Mouse (Mus musculus): ENCODE results near the gene Rlim. TPM values are rescaled to one million over a fixed set of nuclear protein-coding genes. Genes with fewer than 3 reads are reported as not detected.

The Rlim gene
- total and polyA plus RNA-seq, 3 experiments: 28.6 to 59.8 (median 30.3) TPM

- TF ChIP-seq TBP (conservative IDR thresholded peaks at IDR 0.05; ENCODE audit: low read depth, low read length): no peak
- no peak for TF ChIP-seq CHD1 (IDR thresholded peaks at IDR 0.05; ENCODE audit: low read depth, low read length)
- no peak for TF ChIP-seq NELFE (IDR thresholded peaks at IDR 0.05; ENCODE audit: low read depth, low read length)
- TF ChIP-seq KAT2A (IDR thresholded peaks at IDR 0.05; ENCODE audit: insufficient replicate concordance, low read length): no peak
- no peak for TF ChIP-seq RAD21 (IDR thresholded peaks at IDR 0.05; ENCODE audit: low read depth, low read length)
- no peak for TF ChIP-seq EP300 (IDR thresholded peaks at IDR 0.05; ENCODE audit: low read length)
- no peak for TF ChIP-seq ZNF384 (IDR thresholded peaks at IDR 0.05; ENCODE audit: low read depth, low read length)
- no peak for TF ChIP-seq JUN (IDR thresholded peaks at IDR 0.05; ENCODE audit: insufficient read depth, low read depth, low read length)
- TF ChIP-seq BHLHE40 (IDR thresholded peaks at IDR 0.05; ENCODE audit: low read depth, low read length): no peak
- no peak for TF ChIP-seq E2F4 (IDR thresholded peaks at IDR 0.05; ENCODE audit: insufficient replicate concordance, low read depth, low read length)
- Histone ChIP-seq H3K27ac (ENCODE audit: insufficient read depth, low read depth) (no peak overlapping the region), H3K4me2 (ENCODE audit: insufficient read depth, low read depth, poor library complexity, severe bottlenecking) (no peak overlapping the region), H3K9ac (ENCODE audit: insufficient read depth, low read depth) (no peak overlapping the region), H3K79me2 (replicated peaks; ENCODE audit: control insufficient read depth, extremely low read depth, insufficient read depth, poor library complexity, severe bottlenecking) (no peaks in the 10 kb centered on the region), H3K4me3 (replicated peaks in 1 of 3; ENCODE audit: low read depth in 2 of 3, low read length in 2 of 3, poor library complexity in 1 of 3) (no peak overlapping the region), H3K27me3 (replicated peaks) (no peaks in the 10 kb centered on the region), H3K4me1 (ENCODE audit: control insufficient read depth in 1 of 2, insufficient read depth in 2 of 2) (no peaks in the 10 kb centered on the region), H3K9me3 (replicated peaks; ENCODE audit: low read length) (no peaks in the 10 kb centered on the region), H3K36me3 (replicated peaks in 1 of 2; ENCODE audit: control insufficient read depth in 1 of 2, insufficient read depth in 1 of 2, low read length in 1 of 2) (no peaks in the 10 kb centered on the region)
- dilution Hi-C loops (cut with MboI; ENCODE audit: extremely low pct_ligation_motif_present, extremely low pct_unique_long_range_greater_than_20kb, low sequenced_read_pairs) (no loop called here), in situ Hi-C loops (cut with MboI; ENCODE audit: low pct_ligation_motif_present, low pct_unique_long_range_greater_than_20kb, low sequenced_read_pairs) (loop anchor here (25.0 kb wide), 1 partner anchor 235 kb away; no protein-coding TSS in a partner anchor)
- no peak for DNase-seq (ENCODE audit: extremely low read depth)
Measured at GRCm38 (mm10) chrX:103922436-103922835, 58.6 kb downstream of the Rlim start.

GRCm38 (mm10) chrX:103918954-103919353 lies 62.1 kb downstream of the Rlim start:
- H3K4me1 ChIP-seq (ENCODE audit: control insufficient read depth in 1 of 2, insufficient read depth in 2 of 2): no peaks in the 10 kb centered on the region
- in situ Hi-C loops (cut with MboI; ENCODE audit: low pct_ligation_motif_present, low pct_unique_long_range_greater_than_20kb, low sequenced_read_pairs): loop anchor here (25.0 kb wide), 1 partner anchor 232 kb away; no protein-coding TSS in a partner anchor
- H3K4me3 ChIP-seq (replicated peaks in 1 of 3; ENCODE audit: low read depth in 2 of 3, low read length in 2 of 3, poor library complexity in 1 of 3): no peak overlapping the region
- TF ChIP-seq IRF4 (IDR thresholded peaks at IDR 0.05; ENCODE audit: low read depth, low read length) (no peak), RAD21 (IDR thresholded peaks at IDR 0.05; ENCODE audit: low read depth, low read length) (peak; percentile 41), CTCF (conservative IDR thresholded peaks at IDR 0.05 in 1 of 2, IDR thresholded peaks at IDR 0.05 in 1 of 2; ENCODE audit: low read depth in 2 of 2, low read length in 2 of 2) (peak in 1 of 2 experiments; percentile 41; a peak in 2 of 4 replicates), SMC3 (IDR thresholded peaks at IDR 0.05; ENCODE audit: low read depth, low read length) (peak; percentile 29), ZC3H11A (IDR thresholded peaks at IDR 0.05; ENCODE audit: low read depth, low read length) (no peak)
- H3K27me3 ChIP-seq (replicated peaks): no peaks in the 10 kb centered on the region
- no peaks in the 10 kb centered on the region for H3K36me3 ChIP-seq (replicated peaks in 1 of 2; ENCODE audit: control insufficient read depth in 1 of 2, insufficient read depth in 1 of 2, low read length in 1 of 2)
- H3K9me3 ChIP-seq (replicated peaks; ENCODE audit: low read length): no peaks in the 10 kb centered on the region
- no peak overlapping the region for H3K27ac ChIP-seq (ENCODE audit: insufficient read depth, low read depth)
- dilution Hi-C loops (cut with MboI; ENCODE audit: extremely low pct_ligation_motif_present, extremely low pct_unique_long_range_greater_than_20kb, low sequenced_read_pairs): no loop called here
- no peaks in the 10 kb centered on the region for H3K79me2 ChIP-seq (replicated peaks; ENCODE audit: control insufficient read depth, extremely low read depth, insufficient read depth, poor library complexity, severe bottlenecking)
- H3K9ac ChIP-seq (ENCODE audit: insufficient read depth, low read depth): no peak overlapping the region
- H3K4me2 ChIP-seq (ENCODE audit: insufficient read depth, low read depth, poor library complexity, severe bottlenecking): no peak overlapping the region
- no peak for DNase-seq (ENCODE audit: extremely low read depth)

- TF ChIP-seq NRF1 (IDR thresholded peaks at IDR 0.05; ENCODE audit: low read depth, low read length): no peak
- peak; percentile 55 for TF ChIP-seq RAD21 (IDR thresholded peaks at IDR 0.05; ENCODE audit: low read depth, low read length)
- no peak for TF ChIP-seq RCOR1 (conservative IDR thresholded peaks at IDR 0.05; ENCODE audit: low read depth, low read length)
- peak; percentile 64 to 72 for TF ChIP-seq CTCF (conservative IDR thresholded peaks at IDR 0.05 in 1 of 2, IDR thresholded peaks at IDR 0.05 in 1 of 2; ENCODE audit: low read depth in 2 of 2, low read length in 2 of 2)
- no peak for TF ChIP-seq MYC (IDR thresholded peaks at IDR 0.05; ENCODE audit: low read depth, low read length)
- TF ChIP-seq SMC3 (IDR thresholded peaks at IDR 0.05; ENCODE audit: low read depth, low read length): peak; percentile 62
- in situ Hi-C loops (cut with MboI; ENCODE audit: low pct_ligation_motif_present, low pct_unique_long_range_greater_than_20kb, low sequenced_read_pairs) (loop anchor here (25.0 kb wide), 1 partner anchor 227 kb away; no protein-coding TSS in a partner anchor), dilution Hi-C loops (cut with MboI; ENCODE audit: extremely low pct_ligation_motif_present, extremely low pct_unique_long_range_greater_than_20kb, low sequenced_read_pairs) (no loop called here)
- DNase-seq (ENCODE audit: extremely low read depth): peak; percentile 60
- Histone ChIP-seq H3K27me3 (replicated peaks) (no peaks in the 10 kb centered on the region), H3K4me3 (replicated peaks in 1 of 3; ENCODE audit: low read depth in 2 of 3, low read length in 2 of 3, poor library complexity in 1 of 3) (no peak overlapping the region), H3K4me2 (ENCODE audit: insufficient read depth, low read depth, poor library complexity, severe bottlenecking) (no peak overlapping the region), H3K4me1 (ENCODE audit: control insufficient read depth in 1 of 2, insufficient read depth in 2 of 2) (no peaks in the 10 kb centered on the region), H3K9me3 (replicated peaks; ENCODE audit: low read length) (no peaks in the 10 kb centered on the region), H3K36me3 (replicated peaks in 1 of 2; ENCODE audit: control insufficient read depth in 1 of 2, insufficient read depth in 1 of 2, low read length in 1 of 2) (no peaks in the 10 kb centered on the region), H3K79me2 (replicated peaks; ENCODE audit: control insufficient read depth, extremely low read depth, insufficient read depth, poor library complexity, severe bottlenecking) (no peaks in the 10 kb centered on the region), H3K27ac (ENCODE audit: insufficient read depth, low read depth) (no peak overlapping the region), H3K9ac (ENCODE audit: insufficient read depth, low read depth) (no peak overlapping the region)
Measured at GRCm38 (mm10) chrX:103914790-103915189, 66.3 kb downstream of the Rlim start.
